Mouse (Mus musculus): ENCODE results near the gene Lrrc42. TPM values are rescaled to one million over a fixed set of nuclear protein-coding genes. Genes with fewer than 3 reads are reported as not detected.

Lrrc42 gene
- polyA plus RNA-seq (2016; fragmentation: Nextera tagmentation; extraction: Ambion mirVana): 107 and 111 TPM in 2 replicates

GRCm38 (mm10) chr4:107253125-107254091 is at the start of gene Lrrc42, which contains the start of gene Hspb11:
TSS of gene Lrrc42 (minus strand) at chr4:107253532.
TSS of gene Hspb11 (plus strand) at chr4:107253593.
- H3K27me3 ChIP-seq: no peaks in the 10 kb centered on the region
- H3K4me3 ChIP-seq (replicated peaks): peak within 1 kb of the TSS; percentile 76
- H3K4me2 ChIP-seq: peak within 1 kb of the TSS; percentile 78
- peak within 1 kb of the TSS; percentile 81 for H3K9ac ChIP-seq (replicated peaks)
- WGBS: under 1% methylated on average over 84 of the region's 101 CpGs
- ATAC-seq (ENCODE audit: insufficient number of reproducible peaks, insufficient read depth, low FRiP score, low TSS enrichment, low read depth): peak; percentile 98
- H3K4me1 ChIP-seq (replicated peaks): peaks cover 32% of the 10 kb centered on the region
- no peaks in the 10 kb centered on the region for H3K9me3 ChIP-seq
- H3K27ac ChIP-seq: peak within 1 kb of the TSS; percentile 85
- no peaks in the 10 kb centered on the region for H3K36me3 ChIP-seq

GRCm38 (mm10) chr4:107302832-107303231 is 49.5 kb upstream of the Lrrc42 start:
- 68% methylated on average over 4 of the region's 4 CpGs for WGBS
- Histone ChIP-seq H3K27me3 (peaks cover 6% of the 10 kb centered on the region; the same call in 1 of the 2 replicates), H3K4me3 (replicated peaks) (no peak overlapping the region), H3K27ac (no peak overlapping the region), H3K9me3 (no peaks in the 10 kb centered on the region), H3K36me3 (no peaks in the 10 kb centered on the region), H3K4me1 (replicated peaks) (peaks cover 14% of the 10 kb centered on the region; the same call in 1 of the 2 replicates), H3K9ac (replicated peaks) (no peak overlapping the region), H3K4me2 (no peak overlapping the region)
- no peak for ATAC-seq (ENCODE audit: insufficient number of reproducible peaks, insufficient read depth, low FRiP score, low TSS enrichment, low read depth)

GRCm38 (mm10) chr4:107302221-107302620 is 48.9 kb upstream of the Lrrc42 start:
- ATAC-seq (ENCODE audit: insufficient number of reproducible peaks, insufficient read depth, low FRiP score, low TSS enrichment, low read depth): no peak
- Histone ChIP-seq H3K36me3 (no peaks in the 10 kb centered on the region), H3K4me2 (no peak overlapping the region), H3K27me3 (peaks cover 6% of the 10 kb centered on the region; the same call in 1 of the 2 replicates), H3K4me3 (replicated peaks) (no peak overlapping the region), H3K9ac (replicated peaks) (no peak overlapping the region), H3K9me3 (no peaks in the 10 kb centered on the region), H3K27ac (no peak overlapping the region), H3K4me1 (replicated peaks) (peaks cover 14% of the 10 kb centered on the region; the same call in 1 of the 2 replicates)
- WGBS: 90% methylated on average over 9 of the region's 9 CpGs

- Histone ChIP-seq H3K9me3 (no peaks in the 10 kb centered on the region), H3K9ac (replicated peaks) (no peak overlapping the region), H3K27ac (no peak overlapping the region), H3K4me3 (replicated peaks) (no peak overlapping the region), H3K4me2 (no peak overlapping the region), H3K4me1 (replicated peaks) (peaks cover 8% of the 10 kb centered on the region; the same call in 1 of the 2 replicates), H3K36me3 (no peaks in the 10 kb centered on the region), H3K27me3 (peaks cover 6% of the 10 kb centered on the region; the same call in 1 of the 2 replicates)
- peak; percentile 26; the same call in 1 of the 2 replicates for ATAC-seq (ENCODE audit: insufficient number of reproducible peaks, insufficient read depth, low FRiP score, low TSS enrichment, low read depth)
- WGBS: 96% methylated on average over 1 of the region's 1 CpGs
Observed at GRCm38 (mm10) chr4:107300902-107301555, 47.7 kb upstream of the Lrrc42 start.

- Histone ChIP-seq H3K27me3 (no peaks in the 10 kb centered on the region), H3K27ac (no peak overlapping the region), H3K36me3 (no peaks in the 10 kb centered on the region), H3K4me1 (replicated peaks) (0 out of 2 replicates have a peak, but pooled peaks cover 3% of the 10 kb centered on the region), H3K4me3 (replicated peaks) (no peak overlapping the region), H3K4me2 (no peak overlapping the region), H3K9me3 (no peaks in the 10 kb centered on the region), H3K9ac (replicated peaks) (no peak overlapping the region)
- ATAC-seq (ENCODE audit: insufficient number of reproducible peaks, insufficient read depth, low FRiP score, low TSS enrichment, low read depth): no peak
- 82% methylated on average over 4 of the region's 4 CpGs for WGBS
Observed at GRCm38 (mm10) chr4:107300371-107300770, 47.0 kb upstream of the Lrrc42 start.

DNA sequence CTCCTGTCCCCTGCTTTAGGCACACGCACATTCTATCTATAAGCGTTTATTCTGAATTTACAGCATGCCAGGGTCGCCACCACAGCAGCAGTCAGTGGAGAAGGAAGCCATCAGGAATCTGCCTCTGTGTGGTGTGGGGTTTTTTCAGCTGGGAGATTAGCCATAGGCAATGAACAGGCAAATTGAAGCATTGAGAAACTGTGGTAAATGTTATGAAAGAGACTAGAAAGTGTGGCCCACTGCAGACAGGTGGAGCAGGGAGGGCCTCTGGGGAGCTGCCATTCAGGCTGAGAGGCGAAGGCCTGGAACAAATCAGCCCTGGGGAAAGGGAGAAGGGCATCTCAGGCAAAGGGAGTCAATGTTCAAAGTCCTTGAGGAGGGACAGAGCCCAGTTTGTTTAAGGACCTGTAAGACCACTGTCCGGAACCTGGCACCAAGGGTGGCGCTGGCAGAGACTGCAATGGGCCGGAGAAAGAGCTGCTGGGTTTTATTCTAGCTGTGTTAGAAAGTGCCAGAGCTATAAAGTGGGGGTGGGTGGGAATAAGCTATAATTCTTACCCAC is 46.5 kb upstream of the Lrrc42 start:
- no peak overlapping the region for H3K9ac ChIP-seq (replicated peaks)
- H3K9me3 ChIP-seq: no peaks in the 10 kb centered on the region
- H3K4me1 ChIP-seq (replicated peaks): 0 out of 2 replicates have a peak, but pooled peaks cover 2% of the 10 kb centered on the region
- no peaks in the 10 kb centered on the region for H3K27me3 ChIP-seq
- H3K36me3 ChIP-seq: no peaks in the 10 kb centered on the region
- H3K27ac ChIP-seq: no peak overlapping the region
- no peak overlapping the region for H3K4me3 ChIP-seq (replicated peaks)
- WGBS: 86% methylated on average over 7 of the region's 7 CpGs
- H3K4me2 ChIP-seq: no peak overlapping the region
- no peak for ATAC-seq (ENCODE audit: insufficient number of reproducible peaks, insufficient read depth, low FRiP score, low TSS enrichment, low read depth)

GRCm38 (mm10) chr4:107298071-107298606 is 44.8 kb upstream of the Lrrc42 start:
- Histone ChIP-seq H3K27ac (no peak overlapping the region), H3K4me3 (replicated peaks) (no peak overlapping the region), H3K4me2 (no peak overlapping the region), H3K9me3 (no peaks in the 10 kb centered on the region), H3K9ac (replicated peaks) (no peak overlapping the region), H3K27me3 (no peaks in the 10 kb centered on the region), H3K36me3 (no peaks in the 10 kb centered on the region), H3K4me1 (replicated peaks) (0 out of 2 replicates have a peak, but pooled peaks cover 2% of the 10 kb centered on the region)
- no peak for ATAC-seq (ENCODE audit: insufficient number of reproducible peaks, insufficient read depth, low FRiP score, low TSS enrichment, low read depth)
- WGBS: 70% methylated on average over 8 of the region's 8 CpGs

- no peak for ATAC-seq (ENCODE audit: insufficient number of reproducible peaks, insufficient read depth, low FRiP score, low TSS enrichment, low read depth)
- Histone ChIP-seq H3K36me3 (no peaks in the 10 kb centered on the region), H3K4me2 (no peak overlapping the region), H3K27ac (no peak overlapping the region), H3K4me1 (replicated peaks) (no peaks in the 10 kb centered on the region), H3K9ac (replicated peaks) (no peak overlapping the region), H3K9me3 (no peaks in the 10 kb centered on the region), H3K27me3 (no peaks in the 10 kb centered on the region), H3K4me3 (replicated peaks) (no peak overlapping the region)
- 32% methylated on average over 4 of the region's 4 CpGs for WGBS
Observed at GRCm38 (mm10) chr4:107292273-107292662, 38.9 kb upstream of the Lrrc42 start.

- Histone ChIP-seq H3K27ac (no peak overlapping the region), H3K4me2 (no peak overlapping the region), H3K9me3 (no peaks in the 10 kb centered on the region), H3K9ac (replicated peaks) (no peak overlapping the region), H3K36me3 (no peaks in the 10 kb centered on the region), H3K4me3 (replicated peaks) (no peak overlapping the region), H3K27me3 (no peaks in the 10 kb centered on the region), H3K4me1 (replicated peaks) (no peaks in the 10 kb centered on the region)
- ATAC-seq (ENCODE audit: insufficient number of reproducible peaks, insufficient read depth, low FRiP score, low TSS enrichment, low read depth): no peak
- WGBS: 89% methylated on average over 7 of the region's 7 CpGs
Observed at GRCm38 (mm10) chr4:107291611-107292272, 38.4 kb upstream of the Lrrc42 start.

DNA sequence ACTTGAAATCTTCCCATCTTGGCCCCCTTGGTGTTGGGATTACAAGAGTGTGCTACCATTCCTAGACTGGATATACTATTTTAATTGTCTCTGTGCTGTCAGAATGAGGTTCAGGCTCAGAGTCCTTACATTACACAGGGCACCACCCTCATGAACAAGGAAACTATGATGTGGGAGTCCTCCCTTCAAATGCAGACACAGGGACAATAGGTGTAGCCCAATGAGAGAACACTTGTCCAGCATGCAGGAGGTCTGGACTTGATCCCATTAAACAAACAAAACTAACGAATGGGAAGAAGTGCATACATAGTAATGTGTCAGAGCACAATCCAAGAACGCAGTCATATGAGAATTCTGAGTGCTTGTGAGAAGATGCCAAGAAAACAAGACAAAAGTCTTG is 34.2 kb upstream of the Lrrc42 start:
- H3K4me1 ChIP-seq (replicated peaks): no peaks in the 10 kb centered on the region
- WGBS: 90% methylated on average over 2 of the region's 2 CpGs

More for the DNA sequence above, 34.2 kb upstream of the Lrrc42 start:
- Histone ChIP-seq H3K36me3 (peaks cover 6% of the 10 kb centered on the region; the same call in 1 of the 2 replicates), H3K27ac (no peak overlapping the region), H3K9ac (replicated peaks) (no peak overlapping the region), H3K27me3 (no peaks in the 10 kb centered on the region), H3K4me3 (replicated peaks) (no peak overlapping the region), H3K9me3 (no peaks in the 10 kb centered on the region), H3K4me2 (no peak overlapping the region)
- ATAC-seq (ENCODE audit: insufficient number of reproducible peaks, insufficient read depth, low FRiP score, low TSS enrichment, low read depth): no peak

All from limb, embryonic 12.5 days (tissue).